Mouse (Mus musculus) heart, postnatal 0 days (tissue): ENCODE data around the gene Coq10a. TPM values are rescaled to one million over a fixed set of nuclear protein-coding genes. Genes with fewer than 3 reads are reported as not detected.
A peak's percentile ranks its signal among the peaks of the same experiment; 100 is the strongest.

Source experiments
- ATAC-seq: fragments of 200-750 bp; cut with Nextera tagmentation; 2 replicates; pipeline ENCODE4 v1.8.0; 2017; ENCODE audit warnings: low read depth, moderate number of reproducible peaks, moderate library complexity; ENCODE audit not compliant: insufficient read depth
- DNase-seq: peaks from one replicate; pipeline ENCODE4 v3.0.0-alpha.2; 2016; ENCODE audit warnings: low spot score
- H3K27ac ChIP-seq: fragments of 300-500 bp; sonication (generic); 2 replicates; pipeline ENCODE4 v1.5.1; 2014; ENCODE audit warnings: low read depth, mild to moderate bottlenecking
- H3K27me3 ChIP-seq: fragments of 300-500 bp; sonication (generic); 2 replicates; pipeline ENCODE4 v1.6.1; 2014; ENCODE audit warnings: low read length, mixed read lengths; ENCODE audit not compliant: control insufficient read depth, insufficient read depth
- H3K36me3 ChIP-seq: fragments of 300-500 bp; sonication (generic); replicated peaks from 2 replicates; pipeline ENCODE4 v1.6.1; 2014; ENCODE audit warnings: low read length, mixed read lengths; ENCODE audit not compliant: control insufficient read depth, insufficient read depth
- H3K4me1 ChIP-seq: fragments of 300-500 bp; sonication (generic); 2 replicates; pipeline ENCODE4 v1.6.1; 2014; ENCODE audit warnings: antibody characterized with exemption; ENCODE audit not compliant: control insufficient read depth, insufficient read depth
- H3K4me2 ChIP-seq: fragments of 300-500 bp; sonication (generic); 2 replicates; pipeline ENCODE4 v1.6.1; 2014; ENCODE audit warnings: low read depth, mild to moderate bottlenecking, low read length, moderate library complexity
- H3K4me3 ChIP-seq: fragments of 300-500 bp; sonication (generic); 2 replicates; pipeline ENCODE4 v1.5.1; 2014; ENCODE audit warnings: low read depth, low read length
- H3K9ac ChIP-seq: fragments of 300-500 bp; sonication (generic); replicated peaks from 2 replicates; pipeline ENCODE4 v1.6.1; 2014; ENCODE audit warnings: low read depth, low read length, mixed read lengths
- H3K9me3 ChIP-seq: fragments of 300-500 bp; sonication (generic); replicated peaks from 2 replicates; pipeline ENCODE4 v1.6.1; 2016; ENCODE audit warnings: low read length; ENCODE audit not compliant: control insufficient read depth
- CTCF ChIP-seq: IDR thresholded peaks from 2 replicates; pipeline ENCODE4 v1.5.1; 2016; ENCODE audit warnings: antibody characterized with exemption, control low read depth, low read depth
- EP300 ChIP-seq: IDR thresholded peaks from 2 replicates; pipeline ENCODE4 v1.6.1; 2016; ENCODE audit warnings: antibody characterized with exemption, low read depth
- WGBS: fragments of 180-500 bp; shearing (Covaris S2); extraction: QIAGEN DNeasy Blood & Tissue Kit; methylation state at CpG from one replicate; pipeline ENCODE4 v1.1.7; 2014; 5-methylcytosine and 5-hydroxymethylcytosine counted together
- polyA plus RNA-seq: library from polyadenylated mRNA; unstranded; fragments of >200 nt; fragmentation: Nextera tagmentation; extraction: Ambion mirVana; gene quantifications from 2 replicates; pipeline ENCODE4 v1.2.1, GENCODE M21; 2015
- total RNA-seq: library from RNA; depleted of rRNA; stranded (reverse); fragments of >200 nt; gene quantifications from 2 replicates; pipeline ENCODE4 v1.2.3, GENCODE M21; 2014; ENCODE audit warnings: low replicate concordance; rRNA removed

Gene Coq10a
- total RNA-seq: 35.2 and 36.9 TPM in 2 replicates
- polyA plus RNA-seq: 52.9 and 61.2 TPM in 2 replicates

- Histone ChIP-seq H3K27ac (peak within 1 kb of the TSS; percentile 96), H3K9me3 (no peaks in the 10 kb centered on the region), H3K36me3 (peaks cover 11% of the 10 kb centered on the region), H3K4me3 (peak within 1 kb of the TSS; percentile 79), H3K27me3 (no peaks in the 10 kb centered on the region), H3K4me1 (peaks cover 11% of the 10 kb centered on the region; the same call in 1 of the 2 replicates), H3K9ac (peak within 1 kb of the TSS; percentile 73), H3K4me2 (peak within 1 kb of the TSS; percentile 82)
- TF ChIP-seq CTCF: no peak
- 0 out of 2 replicates have a peak, but pooled peaks have one; percentile 47 for TF ChIP-seq EP300
- WGBS: under 1% methylated on average over 80 of the region's 87 CpGs
- DNase-seq (peak; percentile 94), ATAC-seq (peak; percentile 92)
These were observed at the start of gene Coq10a for GRCm38 (mm10) chr10:128368402-128369217. Gene Coq10a (minus strand): TSS chr10:128368997.

- no peak overlapping the region for H3K27ac ChIP-seq
- no peak overlapping the region for H3K9ac ChIP-seq
- no peak overlapping the region for H3K4me2 ChIP-seq
- ATAC-seq (no peak), DNase-seq (no peak)
- H3K27me3 ChIP-seq: no peaks in the 10 kb centered on the region
- H3K4me1 ChIP-seq: peaks cover 10% of the 10 kb centered on the region; the same call in 1 of the 2 replicates
- TF ChIP-seq EP300 (no peak), CTCF (no peak)
- H3K36me3 ChIP-seq: peaks cover 42% of the 10 kb centered on the region
- 58% methylated on average over 5 of the region's 5 CpGs for WGBS
- H3K9me3 ChIP-seq: no peaks in the 10 kb centered on the region
- no peak overlapping the region for H3K4me3 ChIP-seq
These were observed 46.1 kb upstream of the Coq10a start for GRCm38 (mm10) chr10:128414848-128415247.

GRCm38 (mm10) chr10:128413076-128413475 lies 44.3 kb upstream of the Coq10a start:
- Histone ChIP-seq H3K4me2 (no peak overlapping the region), H3K36me3 (peaks cover 29% of the 10 kb centered on the region), H3K4me3 (no peak overlapping the region), H3K27ac (no peak overlapping the region), H3K9me3 (no peaks in the 10 kb centered on the region), H3K4me1 (peaks cover 13% of the 10 kb centered on the region), H3K27me3 (no peaks in the 10 kb centered on the region), H3K9ac (no peak overlapping the region)
- DNase-seq: no peak
- 45% methylated on average over 1 of the region's 1 CpGs for WGBS
- TF ChIP-seq EP300: no peak
- TF ChIP-seq CTCF: no peak
- no peak for ATAC-seq

GRCm38 (mm10) chr10:128412558-128412957 lies 43.8 kb upstream of the Coq10a start:
- Histone ChIP-seq H3K36me3 (peaks cover 30% of the 10 kb centered on the region), H3K4me1 (peaks cover 13% of the 10 kb centered on the region), H3K27me3 (no peaks in the 10 kb centered on the region), H3K27ac (peak overlapping the region; percentile 90; the same call in 1 of the 2 replicates), H3K4me2 (peak overlapping the region; percentile 77), H3K4me3 (peak overlapping the region; percentile 92), H3K9ac (peak overlapping the region; percentile 84; the same call in 1 of the 2 replicates), H3K9me3 (no peaks in the 10 kb centered on the region)
- ATAC-seq (no peak), DNase-seq (no peak)
- TF ChIP-seq CTCF: no peak
- TF ChIP-seq EP300: no peak
- WGBS: 17% methylated on average over 1 of the region's 1 CpGs

GRCm38 (mm10) chr10:128412055-128412381 lies 43.2 kb upstream of the Coq10a start:
- TF ChIP-seq EP300: no peak
- peaks cover 13% of the 10 kb centered on the region for H3K4me1 ChIP-seq
- peak overlapping the region; percentile 90 for H3K27ac ChIP-seq
- no peaks in the 10 kb centered on the region for H3K9me3 ChIP-seq
- no peaks in the 10 kb centered on the region for H3K27me3 ChIP-seq
- peak overlapping the region; percentile 84 for H3K9ac ChIP-seq
- H3K4me3 ChIP-seq: peak overlapping the region; percentile 92
- 1% methylated on average over 14 of the region's 14 CpGs for WGBS
- ATAC-seq (peak; percentile 5; the same call in 1 of the 2 replicates), DNase-seq (peak; percentile 50)
- H3K36me3 ChIP-seq: peaks cover 32% of the 10 kb centered on the region
- peak overlapping the region; percentile 77 for H3K4me2 ChIP-seq
